In the genomic region with DNA sequence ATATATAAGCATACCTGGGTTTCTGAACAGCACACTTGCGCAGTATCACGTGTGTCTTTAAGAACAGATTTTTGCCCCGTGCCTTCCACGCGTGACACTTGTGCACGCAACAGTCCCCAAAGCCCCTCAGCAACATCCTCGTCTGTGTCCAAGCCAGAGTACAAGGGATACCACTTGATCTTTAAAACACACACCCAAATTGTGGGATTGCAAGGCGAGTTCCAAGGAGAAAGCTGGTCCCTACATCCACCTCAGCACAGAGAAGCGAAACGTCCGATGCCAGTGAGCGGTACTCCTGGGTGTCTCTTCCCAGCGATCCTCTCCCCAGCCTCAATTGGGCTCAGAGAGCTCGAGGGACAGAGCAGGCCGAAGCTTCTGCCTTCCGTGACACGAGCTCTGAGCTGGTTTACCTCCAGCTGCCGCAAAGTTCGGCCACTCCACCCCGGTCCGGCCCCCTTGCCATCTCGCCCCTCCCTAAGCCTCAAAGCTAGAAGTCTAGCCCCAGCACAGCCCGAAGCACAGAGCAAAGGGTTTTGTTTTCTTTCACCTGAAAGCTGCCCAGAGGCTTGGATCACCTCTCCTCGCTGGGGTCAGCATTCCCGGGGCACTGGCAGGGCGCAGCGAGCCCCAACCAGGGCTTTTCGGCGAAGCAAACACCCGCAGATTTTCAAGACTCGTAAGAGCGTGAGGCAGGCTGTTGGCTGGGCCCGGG, we compare ENCODE assay signal across 8 mouse cellular contexts. TPM values are rescaled to one million over a fixed set of nuclear protein-coding genes. Genes with fewer than 3 reads are reported as not detected.
A peak's percentile ranks its signal among the peaks of the same experiment; 100 is the strongest.
DNase-seq lines count a peak whose midpoint lies in the region; ATAC-seq and TF ChIP-seq lines count a peak whose summit lies in the region.
"Had no signal": no experiment of that assay in that cellular context is flagged by ENCODE, and none has a peak within 500 bp of the region (broad histone marks: within the 10 kb centered on the region; RNA-seq: fewer than 3 reads in every experiment).

No protein-coding gene starts in this region.

- 2% methylated on average over 33 of the region's 33 CpGs for WGBS in heart, embryonic 16.5 days
- WGBS in midbrain, embryonic 10.5 days: 1% methylated on average over 33 of the region's 33 CpGs

- H3K4me2 ChIP-seq in heart, embryonic 16.5 days (ENCODE audit: low read depth, low read length): peak overlapping the region; percentile 83

- no peak for TF ChIP-seq CTCF in ES-Bruce4 (IDR thresholded peaks at IDR 0.05; ENCODE audit: low read depth, low read length)

- H3K9ac ChIP-seq in ES-Bruce4 (ENCODE audit: low read depth, poor library complexity, severe bottlenecking) (peak overlapping the region; percentile 46), ES-E14 (ENCODE audit: insufficient read depth, low read depth, low read length, poor library complexity, severe bottlenecking) (0 out of 2 replicates have a peak overlapping the region, but pooled peaks have one; percentile 28)
- H3K9ac ChIP-seq in heart, embryonic 16.5 days (ENCODE audit: low read length): no peak overlapping the region

- in situ Hi-C loops in ES-E14 (cut with MboI; ENCODE audit: low sequenced_read_pairs in 2 of 2, unreplicated experiment in 2 of 2): loop anchor here (5.0 to 10.0 kb wide), 2 partner anchors 918 to 920 kb away; a partner anchor contains a TSS

- H3K27me3 ChIP-seq in ES-Bruce4 (ENCODE audit: control insufficient read depth, insufficient read depth, low read length, poor library complexity, severe bottlenecking): peaks cover 53% of the 10 kb centered on the region
- H3K27me3 ChIP-seq in heart, embryonic 16.5 days (ENCODE audit: control insufficient read depth, insufficient read depth, low read length): peaks cover 82% of the 10 kb centered on the region
- H3K27me3 ChIP-seq in midbrain, embryonic 10.5 days (ENCODE audit: low read depth, poor library complexity, severe bottlenecking): peaks cover 98% of the 10 kb centered on the region

- no peak for TF ChIP-seq EP300 in ES-Bruce4 (IDR thresholded peaks at IDR 0.05; ENCODE audit: insufficient read depth, low read depth, low read length)

- no peak for TF ChIP-seq POLR2A in ES-Bruce4 (IDR thresholded peaks at IDR 0.05; ENCODE audit: insufficient read depth, low read length)

- H3K4me1 ChIP-seq in ES-Bruce4 (ENCODE audit: control insufficient read depth, insufficient read depth, low read length): no peaks in the 10 kb centered on the region
- H3K4me1 ChIP-seq in ES-E14 (ENCODE audit: control insufficient read depth in 2 of 2, insufficient read depth in 2 of 2, low read length in 2 of 2, poor library complexity in 1 of 2): 0 out of 4 replicates have a peak, but pooled peaks cover 0 to 3% of the 10 kb centered on the region in 2 experiments
- peaks cover 21% of the 10 kb centered on the region for H3K4me1 ChIP-seq in heart, embryonic 16.5 days (ENCODE audit: control insufficient read depth, insufficient read depth, low read length)
- H3K4me1 ChIP-seq in midbrain, embryonic 10.5 days: peaks cover 41% of the 10 kb centered on the region

- no peak for DNase-seq in ES-E14 (ENCODE audit: low read depth, low spot score)
- DNase-seq in midbrain, embryonic 10.5 days (ENCODE audit: low spot score): peak; percentile 73
- DNase-seq in thymus, postnatal 36 days: no peak
- DNase-seq in layer of hippocampus, adult 8-10 months (ENCODE audit: low spot score in 2 of 2): no peak

- no peaks in the 10 kb centered on the region for H3K36me3 ChIP-seq in ES-Bruce4 (ENCODE audit: control insufficient read depth, insufficient read depth, low read length, poor library complexity, severe bottlenecking)
- no peaks in the 10 kb centered on the region for H3K36me3 ChIP-seq in ES-E14 (ENCODE audit: control insufficient read depth, insufficient read depth, low read length, poor library complexity, severe bottlenecking)
- H3K36me3 ChIP-seq in heart, embryonic 16.5 days (ENCODE audit: control insufficient read depth, insufficient read depth): no peaks in the 10 kb centered on the region
- H3K36me3 ChIP-seq in midbrain, embryonic 10.5 days: no peaks in the 10 kb centered on the region

- ATAC-seq in heart, embryonic 16.5 days (replicated peaks; ENCODE audit: extremely low read depth, insufficient read depth, low FRiP score): no peak
- no peak for ATAC-seq in erythroid progenitor cell, adult 5-6 weeks (replicated peaks; ENCODE audit: low FRiP score, poor library complexity, severe bottlenecking)

- peak overlapping the region; percentile 40 for H3K4me3 ChIP-seq in ES-Bruce4 (ENCODE audit: low read depth, low read length)
- peak overlapping the region; percentile 49 to 52 for H3K4me3 ChIP-seq in ES-E14 (ENCODE audit: insufficient read depth in 1 of 2, low read depth in 1 of 2, low read length in 2 of 2, poor library complexity in 1 of 2, severe bottlenecking in 1 of 2)
- peak overlapping the region; percentile 53 for H3K4me3 ChIP-seq in heart, embryonic 16.5 days (ENCODE audit: low read length)
- H3K4me3 ChIP-seq in midbrain, embryonic 10.5 days: peak overlapping the region; percentile 64

- H3K9me3 ChIP-seq in ES-Bruce4 (replicated peaks; ENCODE audit: control insufficient read depth, insufficient read depth, low read length, poor library complexity, severe bottlenecking) (no peaks in the 10 kb centered on the region), ES-E14 (ENCODE audit: control insufficient read depth, insufficient read depth, low read depth, low read length) (no peaks in the 10 kb centered on the region)
- H3K9me3 ChIP-seq in heart, embryonic 16.5 days (replicated peaks; ENCODE audit: control insufficient read depth, low read length): no peaks in the 10 kb centered on the region
- no peaks in the 10 kb centered on the region for H3K9me3 ChIP-seq in midbrain, embryonic 10.5 days (replicated peaks)

- H3K27ac ChIP-seq in ES-Bruce4 (ENCODE audit: insufficient read depth, low read length) (no peak overlapping the region), ES-E14 (ENCODE audit: insufficient read depth, low read depth, low read length, poor library complexity, severe bottlenecking) (no peak overlapping the region)
- no peak overlapping the region for H3K27ac ChIP-seq in heart, embryonic 16.5 days (ENCODE audit: low read length)
- peak overlapping the region; percentile 79 for H3K27ac ChIP-seq in midbrain, embryonic 10.5 days (replicated peaks)

TF ChIP-seq in ES-E14, 5 proteins besides CTCF, POLR2A, EP300 and RAD21:
- TF ChIP-seq MAFK (IDR thresholded peaks at IDR 0.05; ENCODE audit: insufficient read depth, low read depth, low read length): no peak
- TF ChIP-seq HCFC1 (IDR thresholded peaks at IDR 0.05; ENCODE audit: borderline replicate concordance, insufficient read depth, low read length): no peak
- no peak for TF ChIP-seq ZNF384 (IDR thresholded peaks at IDR 0.05; ENCODE audit: low read depth, low read length)

RNA-seq across cellular contexts. Expression of a gene that starts 0.5 kb away (rescaled TPM):
- 0.67 and 0.68 TPM in 2 replicates for polyA plus RNA-seq in ES-Bruce4 (2011; ENCODE audit: insufficient read depth, insufficient read length, low read depth, missing spikeins)
- total RNA-seq in ES-E14 (2012; rRNA removed): 0.36 TPM in 1 of 2 replicates, not detected in the other
- 0.05 TPM in 1 of 2 replicates, not detected in the other for polyA plus RNA-seq in heart, embryonic 16.5 days (2015; fragmentation: Nextera tagmentation; extraction: Ambion mirVana)
- 3.5 and 4.1 TPM in 2 replicates for polyA plus RNA-seq in midbrain, embryonic 10.5 days (2016; fragmentation: Nextera tagmentation; extraction: Ambion mirVana)
- total RNA-seq in erythroid progenitor cell, adult 5-6 weeks (2015; ENCODE audit: low replicate concordance): not detected in 2 replicates
- total RNA-seq in erythroid progenitor cell, adult 5-6 weeks (2017; ENCODE audit: low replicate concordance): not detected in 2 replicates
- 1 to 10 TPM in 1 of 4 experiments, under 1 TPM in 3; 0.52 to 1.1 (median 0.83) TPM for total RNA-seq in layer of hippocampus, adult 8-10 months (2022)

RNA-seq across cellular contexts. Expression of a gene that starts 31.6 kb away (rescaled TPM):
- 35.4 and 35.6 TPM in 2 replicates for polyA plus RNA-seq in ES-Bruce4 (2011; ENCODE audit: insufficient read depth, insufficient read length, low read depth, missing spikeins)
- total RNA-seq in ES-E14 (2012; rRNA removed): 26.0 and 30.9 TPM in 2 replicates
- polyA plus RNA-seq in heart, embryonic 16.5 days (2015; fragmentation: Nextera tagmentation; extraction: Ambion mirVana): 25.4 and 32.5 TPM in 2 replicates
- polyA plus RNA-seq in midbrain, embryonic 10.5 days (2016; fragmentation: Nextera tagmentation; extraction: Ambion mirVana): 73.5 and 81.5 TPM in 2 replicates
- total RNA-seq in erythroid progenitor cell, adult 5-6 weeks (2015; ENCODE audit: low replicate concordance): 4.2 and 7.2 TPM in 2 replicates
- total RNA-seq in erythroid progenitor cell, adult 5-6 weeks (2017; ENCODE audit: low replicate concordance): 3.3 and 10.4 TPM in 2 replicates
- 10 to 100 TPM; 45.8 to 55.6 (median 51.0) TPM for total RNA-seq in layer of hippocampus, adult 8-10 months (2022)

RNA-seq across cellular contexts. Expression of a gene that starts 51.6 kb away (rescaled TPM):
- polyA plus RNA-seq in ES-Bruce4 (2011; ENCODE audit: insufficient read depth, insufficient read length, low read depth, missing spikeins): not detected in 2 replicates
- 0.18 TPM in 1 of 2 replicates, not detected in the other for total RNA-seq in ES-E14 (2012; rRNA removed)
- polyA plus RNA-seq in heart, embryonic 16.5 days (2015; fragmentation: Nextera tagmentation; extraction: Ambion mirVana): not detected in 2 replicates
- not detected in 2 replicates for polyA plus RNA-seq in midbrain, embryonic 10.5 days (2016; fragmentation: Nextera tagmentation; extraction: Ambion mirVana)
- total RNA-seq in erythroid progenitor cell, adult 5-6 weeks (2015; ENCODE audit: low replicate concordance): not detected in 2 replicates
- not detected in 2 replicates for total RNA-seq in erythroid progenitor cell, adult 5-6 weeks (2017; ENCODE audit: low replicate concordance)
- not detected for total RNA-seq in layer of hippocampus, adult 8-10 months (2022)
- polyA plus RNA-seq: cerebellum, adult 2 months had no signal
